Mouse (Mus musculus) MEL (cell line): ENCODE measurements at regions not wholly inside any gene's neighbourhood (a gene's known extent, or its start where the extent isn't known, plus 50 kb on each side); places are given as distances from the start of the nearest gene placed in this dataset.
A peak's percentile ranks its signal among the peaks of the same experiment; 100 is the strongest.
"Not testable (repeated sequence)": the region's sequence is repeated elsewhere in the genome, so short reads cannot be mapped to it uniquely, and the experiment has no call there.

Source experiments
- DNase-seq: peaks from one replicate; pipeline ENCODE4 v3.0.0; 2011; ENCODE audit warnings: low read depth, low spot score
- H3K27ac ChIP-seq: 2 replicates; pipeline ENCODE4 v1.5.1; 2012; ENCODE audit warnings: low read depth, mild to moderate bottlenecking, control low read depth, low read length, moderate library complexity; ENCODE audit not compliant: control insufficient read depth
- H3K27me3 ChIP-seq, 2 experiments: fragments of 150-350 bp in 1 of 2; sonication (generic) in 1 of 2; 2 replicates each; pipeline ENCODE4 v1.6.1; 2012; ENCODE audit warnings: low read length in 2 of 2, mild to moderate bottlenecking in 2 of 2, improper control_type of control experiment in 1 of 2, moderate library complexity in 1 of 2; ENCODE audit not compliant: insufficient read depth in 2 of 2, control insufficient read depth in 1 of 2
- H3K36me3 ChIP-seq, 2 experiments: 2 replicates each; pipeline ENCODE4 v1.6.1; 2012 to 2014; ENCODE audit warnings: low read length in 2 of 2, improper control_type of control experiment in 1 of 2, inconsistent platforms in 1 of 2, mild to moderate bottlenecking in 1 of 2; ENCODE audit not compliant: insufficient read depth in 2 of 2, control insufficient read depth in 1 of 2
- H3K4me1 ChIP-seq, 2 experiments: fragments of 150-350 bp in 1 of 2; sonication (generic) in 1 of 2; 2 replicates each; pipeline ENCODE4 v1.6.1; 2012; ENCODE audit warnings: low read length in 2 of 2, improper control_type of control experiment in 1 of 2, mild to moderate bottlenecking in 1 of 2; ENCODE audit not compliant: insufficient read depth in 2 of 2, control insufficient read depth in 1 of 2
- H3K4me3 ChIP-seq, 2 experiments: fragments of 150-350 bp in 1 of 2; sonication (generic) in 1 of 2; 2 replicates each; pipeline ENCODE4 v1.5.1; 2012; ENCODE audit warnings: low read depth in 2 of 2, low read length in 2 of 2, mild to moderate bottlenecking in 2 of 2, moderate library complexity in 2 of 2, control low read depth in 1 of 2, improper control_type of control experiment in 1 of 2; ENCODE audit not compliant: control insufficient read depth in 1 of 2, insufficient read depth in 1 of 2
- H3K79me2 ChIP-seq: 2 replicates; pipeline ENCODE4 v1.6.1; 2012; ENCODE audit warnings: mild to moderate bottlenecking, low read length, moderate library complexity; ENCODE audit not compliant: control insufficient read depth, poor library complexity, insufficient read depth
- H3K9ac ChIP-seq: 2 replicates; pipeline ENCODE4 v1.6.1; 2012; ENCODE audit warnings: low read depth, mild to moderate bottlenecking, control low read depth, low read length, moderate library complexity; ENCODE audit not compliant: control insufficient read depth, poor library complexity, severe bottlenecking
- H3K9me3 ChIP-seq: fragments of 150-350 bp; sonication (generic); replicated peaks from 2 replicates; pipeline ENCODE4 v1.6.1; 2012; ENCODE audit warnings: mild to moderate bottlenecking, low read length, improper control_type of control experiment, moderate library complexity; ENCODE audit not compliant: insufficient read depth
- BHLHE40 ChIP-seq: IDR thresholded peaks from 2 replicates; pipeline ENCODE4 v1.6.1; 2012; ENCODE audit warnings: low read depth, mild to moderate bottlenecking, inconsistent platforms, low read length, improper control_type of control experiment, borderline replicate concordance
- CHD1 ChIP-seq: IDR thresholded peaks from 2 replicates; pipeline ENCODE4 v1.6.1; 2012; ENCODE audit warnings: low read depth, mild to moderate bottlenecking, inconsistent platforms, low read length, improper control_type of control experiment
- CHD2 ChIP-seq: IDR thresholded peaks from 2 replicates; pipeline ENCODE4 v1.6.1; 2011; ENCODE audit warnings: low read length, improper control_type of control experiment
- CTCF ChIP-seq, 3 experiments: IDR thresholded peaks in 2 of 3; conservative IDR thresholded peaks in 1 of 3; 2 replicates each; pipeline ENCODE4 v1.5.1; 2011 to 2012; ENCODE audit warnings: low read length in 3 of 3, low read depth in 2 of 3, mild to moderate bottlenecking in 2 of 3, improper control_type of control experiment in 1 of 3, inconsistent platforms in 1 of 3, mixed read lengths in 1 of 3, moderate library complexity in 1 of 3; ENCODE audit not compliant: control insufficient read depth in 1 of 3, insufficient read depth in 1 of 3, poor library complexity in 1 of 3, severe bottlenecking in 1 of 3
- E2F4 ChIP-seq: IDR thresholded peaks from 2 replicates; pipeline ENCODE4 v1.6.1; 2011; ENCODE audit warnings: low read depth, low read length, improper control_type of control experiment, borderline replicate concordance
- EP300 ChIP-seq, 2 experiments: IDR thresholded peaks; 2 replicates each; pipeline ENCODE4 v1.6.1; 2011; ENCODE audit warnings: improper control_type of control experiment in 2 of 2, low read length in 2 of 2, low read depth in 1 of 2, mild to moderate bottlenecking in 1 of 2
- ETS1 ChIP-seq: IDR thresholded peaks from 2 replicates; pipeline ENCODE4 v1.6.1; 2012; ENCODE audit warnings: low read depth, mild to moderate bottlenecking, inconsistent platforms, low read length, improper control_type of control experiment, moderate library complexity
- GABPA ChIP-seq: IDR thresholded peaks from 2 replicates; pipeline ENCODE4 v1.6.1; 2012; ENCODE audit warnings: low read depth, mild to moderate bottlenecking, inconsistent platforms, low read length, improper control_type of control experiment, moderate library complexity
- GATA1 ChIP-seq: IDR thresholded peaks from 2 replicates; pipeline ENCODE4 v1.6.1; 2011; ENCODE audit warnings: low read depth, low read length, improper control_type of control experiment
- HCFC1 ChIP-seq: IDR thresholded peaks from 2 replicates; pipeline ENCODE4 v1.6.1; 2012; ENCODE audit warnings: low read depth, mild to moderate bottlenecking, inconsistent platforms, low read length, improper control_type of control experiment, moderate library complexity
- MAX ChIP-seq: IDR thresholded peaks from 2 replicates; pipeline ENCODE4 v1.6.1; 2011; ENCODE audit warnings: low read length, improper control_type of control experiment
- MAZ ChIP-seq: IDR thresholded peaks from 2 replicates; pipeline ENCODE4 v1.6.1; 2012; ENCODE audit warnings: low read depth, mild to moderate bottlenecking, inconsistent platforms, low read length, improper control_type of control experiment
- MEF2A ChIP-seq: IDR thresholded peaks from 2 replicates; pipeline ENCODE4 v1.6.1; 2014; ENCODE audit warnings: low read depth, mild to moderate bottlenecking, inconsistent platforms, low read length, improper control_type of control experiment; ENCODE audit not compliant: poor library complexity, insufficient replicate concordance, severe bottlenecking; ENCODE audit errors: extremely low read depth
- NRF1 ChIP-seq: IDR thresholded peaks from 2 replicates; pipeline ENCODE4 v1.6.1; 2014; ENCODE audit warnings: low read depth, mild to moderate bottlenecking, inconsistent platforms, low read length, improper control_type of control experiment, moderate library complexity; ENCODE audit not compliant: poor library complexity, insufficient read depth, severe bottlenecking
- RAD21 ChIP-seq: IDR thresholded peaks from 2 replicates; pipeline ENCODE4 v1.6.1; 2011; ENCODE audit warnings: mild to moderate bottlenecking, low read depth, low read length, improper control_type of control experiment
- RCOR1 ChIP-seq: IDR thresholded peaks from 2 replicates; pipeline ENCODE4 v1.6.1; 2012; ENCODE audit warnings: low read depth, mild to moderate bottlenecking, inconsistent platforms, low read length, improper control_type of control experiment
- SIN3A ChIP-seq: IDR thresholded peaks from 2 replicates; pipeline ENCODE4 v1.6.1; 2012; ENCODE audit warnings: low read length, improper control_type of control experiment, inconsistent platforms
- SMC3 ChIP-seq: IDR thresholded peaks from 2 replicates; pipeline ENCODE4 v1.6.1; 2011; ENCODE audit warnings: low read depth, low read length, improper control_type of control experiment
- TBP ChIP-seq: IDR thresholded peaks from 2 replicates; pipeline ENCODE4 v1.8.0; 2011; ENCODE audit warnings: low read depth, low read length, improper control_type of control experiment
- UBTF ChIP-seq: IDR thresholded peaks from 2 replicates; pipeline ENCODE4 v1.6.1; 2012; ENCODE audit warnings: low read depth, mild to moderate bottlenecking, inconsistent platforms, low read length, improper control_type of control experiment, moderate library complexity, borderline replicate concordance; ENCODE audit not compliant: insufficient read depth
- USF1 ChIP-seq: IDR thresholded peaks from 2 replicates; pipeline ENCODE4 v1.6.1; 2014; ENCODE audit warnings: low read depth, mild to moderate bottlenecking, inconsistent platforms, low read length, improper control_type of control experiment, moderate library complexity
- ZC3H11A ChIP-seq: IDR thresholded peaks from 2 replicates; pipeline ENCODE4 v1.6.1; 2012; ENCODE audit warnings: low read depth, mild to moderate bottlenecking, inconsistent platforms, low read length, improper control_type of control experiment
- ZNF384 ChIP-seq: IDR thresholded peaks from 2 replicates; pipeline ENCODE4 v1.6.1; 2012; ENCODE audit warnings: low read depth, mild to moderate bottlenecking, inconsistent platforms, low read length, improper control_type of control experiment

DNA sequence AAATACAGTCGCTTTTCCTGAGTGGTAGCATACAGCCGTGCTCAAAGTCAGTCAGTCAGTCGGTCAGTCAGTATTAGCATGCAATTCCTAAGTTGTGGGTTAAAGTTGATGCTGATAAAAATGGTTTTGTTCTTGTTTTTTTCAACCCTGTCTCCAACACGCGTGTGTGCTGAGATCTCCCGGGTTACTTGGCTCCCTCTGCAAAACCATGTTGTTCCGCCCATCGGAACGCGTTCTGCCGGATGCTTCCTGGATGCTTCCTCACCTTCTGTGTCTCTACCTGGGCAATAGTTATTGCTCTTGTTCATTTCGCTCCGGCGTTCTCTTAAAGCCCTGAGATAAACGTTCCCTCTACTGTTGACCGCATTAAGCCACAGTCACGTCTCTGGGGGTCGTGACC is 296.9 kb downstream of the Setd4 start:
- Histone ChIP-seq H3K4me3 (no peak overlapping the region), H3K4me1 (no peaks in the 10 kb centered on the region), H3K27me3 (no peaks in the 10 kb centered on the region), H3K9me3 (no peaks in the 10 kb centered on the region), H3K36me3 (no peaks in the 10 kb centered on the region), H3K27ac (no peak overlapping the region), H3K79me2 (no peaks in the 10 kb centered on the region), H3K9ac (no peak overlapping the region)
- no peak for TF ChIP-seq UBTF
- no peak for TF ChIP-seq TBP
- no peak for TF ChIP-seq CHD2
- TF ChIP-seq USF1 = no peak
- no peak for TF ChIP-seq ETS1
- TF ChIP-seq E2F4 = no peak
- TF ChIP-seq GATA1 = no peak
- TF ChIP-seq NRF1 = no peak
- no peak for TF ChIP-seq SMC3
- no peak for TF ChIP-seq CHD1
- no peak for TF ChIP-seq MAX
- no peak for TF ChIP-seq ZC3H11A
- no peak for TF ChIP-seq EP300 (IDR thresholded peaks at IDR 0.05; ENCODE audit: low read depth in 1 of 2, low read length in 2 of 2)
- TF ChIP-seq HCFC1 = no peak
- DNase-seq = no peak

DNA sequence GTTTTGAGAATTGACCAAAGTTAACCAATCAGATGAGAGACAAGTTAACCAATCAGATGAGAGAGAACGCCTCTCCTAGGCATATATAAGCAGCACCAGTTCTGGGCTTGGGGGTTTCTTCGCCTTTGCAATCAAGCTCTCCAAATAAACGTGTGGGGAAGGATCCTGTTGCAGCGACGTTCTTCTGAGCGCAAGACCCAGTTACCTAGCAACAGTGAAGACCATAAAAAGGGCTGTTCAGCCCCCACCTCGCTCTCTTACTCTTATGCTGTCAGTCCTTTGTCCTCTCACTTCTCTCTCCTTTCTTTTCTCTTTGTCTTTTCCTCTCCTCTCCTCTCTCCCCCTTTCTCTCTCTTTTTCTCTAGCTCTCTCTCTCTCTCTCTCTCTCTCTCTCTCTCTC is 297.7 kb downstream of the Setd4 start:
- not testable (repeated sequence) for H3K36me3 ChIP-seq, H3K4me3 ChIP-seq, H3K79me2 ChIP-seq, DNase-seq, H3K27ac ChIP-seq, H3K27me3 ChIP-seq, H3K9me3 ChIP-seq, H3K9ac ChIP-seq, H3K4me1 ChIP-seq

DNA sequence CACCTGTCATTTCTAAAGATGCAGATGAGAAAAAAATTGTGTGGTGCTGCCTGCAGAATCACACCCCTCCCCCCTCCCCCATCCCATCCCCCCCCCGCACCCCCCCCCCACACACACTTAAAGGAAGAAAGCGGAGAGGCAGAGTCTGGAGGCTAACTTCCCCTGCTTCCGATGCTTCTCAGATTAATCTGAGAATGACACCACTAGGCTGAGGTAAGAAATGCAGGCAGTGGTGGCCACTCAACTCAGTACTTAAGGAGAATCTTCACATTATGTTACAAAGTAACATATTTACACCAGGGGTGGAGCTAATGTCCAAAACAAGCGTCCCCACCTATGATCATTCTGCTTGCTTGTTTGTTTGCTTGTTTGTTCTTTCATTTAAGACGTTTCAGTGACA is 309.4 kb downstream of the Setd4 start:
- TF ChIP-seq SMC3 = peak; percentile 67
- no peak for TF ChIP-seq E2F4
- TF ChIP-seq SIN3A = no peak
- TF ChIP-seq ETS1 = no peak
- TF ChIP-seq ZC3H11A = peak; percentile 73
- TF ChIP-seq BHLHE40 = 0 out of 2 replicates have a peak, but pooled peaks have one; percentile 2
- TF ChIP-seq CTCF (IDR thresholded peaks at IDR 0.05 in 2 of 3, conservative IDR thresholded peaks at IDR 0.05 in 1 of 3; ENCODE audit: control insufficient read depth in 1 of 3, insufficient read depth in 1 of 3, low read depth in 2 of 3, low read length in 3 of 3, poor library complexity in 1 of 3, severe bottlenecking in 1 of 3) = peak in 2 of 3 experiments; percentile 8 to 64; a peak in 3 of 6 replicates
- TF ChIP-seq RAD21 = peak; percentile 69
- no peak for TF ChIP-seq RCOR1
- TF ChIP-seq MEF2A = no peak
- TF ChIP-seq GABPA = no peak
- TF ChIP-seq MAX = no peak
- TF ChIP-seq MAZ = 0 out of 2 replicates have a peak, but pooled peaks have one; percentile 46
- TF ChIP-seq ZNF384 = no peak
- H3K9me3 ChIP-seq = no peaks in the 10 kb centered on the region
- no peak overlapping the region for H3K4me3 ChIP-seq
- no peak overlapping the region for H3K27ac ChIP-seq
- DNase-seq = peak; percentile 50
- H3K9ac ChIP-seq = no peak overlapping the region
- peaks cover 0 to 4% of the 10 kb centered on the region in 2 experiments; a peak in 2 of 4 replicates for H3K27me3 ChIP-seq
- H3K79me2 ChIP-seq = no peaks in the 10 kb centered on the region
- peaks cover 0 to 3% of the 10 kb centered on the region in 2 experiments; a peak in 2 of 4 replicates for H3K4me1 ChIP-seq
- H3K36me3 ChIP-seq = no peaks in the 10 kb centered on the region; a peak in 1 of 4 replicates
